Mouse (Mus musculus) heart, embryonic 15.5 days (tissue): ENCODE data around the gene Pelp1. TPM values are rescaled to one million over a fixed set of nuclear protein-coding genes. Genes with fewer than 3 reads are reported as not detected.

Experiments
- ATAC-seq: fragments of 200-750 bp; cut with Nextera tagmentation; replicated peaks from 2 replicates; pipeline ENCODE4 v1.8.0; 2017; ENCODE audit warnings: low read depth, moderate TSS enrichment; ENCODE audit not compliant: insufficient number of reproducible peaks, insufficient read depth, low FRiP score
- H3K27ac ChIP-seq: fragments of 300-500 bp; sonication (generic); 2 replicates; pipeline ENCODE4 v1.5.1; 2015; ENCODE audit warnings: mild to moderate bottlenecking, inconsistent platforms
- H3K27me3 ChIP-seq: fragments of 300-500 bp; sonication (generic); 2 replicates; pipeline ENCODE4 v1.6.1; 2015; ENCODE audit warnings: inconsistent platforms
- H3K36me3 ChIP-seq: fragments of 300-500 bp; sonication (generic); 2 replicates; pipeline ENCODE4 v1.6.1; 2015; ENCODE audit warnings: mild to moderate bottlenecking, inconsistent platforms
- H3K4me1 ChIP-seq: fragments of 300-500 bp; sonication (generic); replicated peaks from 2 replicates; pipeline ENCODE4 v1.6.1; 2015; ENCODE audit warnings: inconsistent platforms
- H3K4me2 ChIP-seq: fragments of 300-500 bp; sonication (generic); 2 replicates; pipeline ENCODE4 v1.6.1; 2015; ENCODE audit warnings: inconsistent platforms, mild to moderate bottlenecking, moderate library complexity
- H3K4me3 ChIP-seq: fragments of 300-500 bp; sonication (generic); 2 replicates; pipeline ENCODE4 v1.5.1; 2015; ENCODE audit warnings: mild to moderate bottlenecking, inconsistent platforms
- H3K9ac ChIP-seq: fragments of 300-500 bp; sonication (generic); 2 replicates; pipeline ENCODE4 v1.6.1; 2015; ENCODE audit warnings: mild to moderate bottlenecking, inconsistent platforms
- H3K9me3 ChIP-seq: fragments of 300-500 bp; sonication (generic); replicated peaks from 2 replicates; pipeline ENCODE4 v1.6.1; 2016; ENCODE audit warnings: inconsistent platforms
- WGBS: fragments of 180-500 bp; shearing (Covaris S2); methylation state at CpG from one replicate; pipeline ENCODE4 v1.1.7; 2015; ENCODE audit warnings: mixed read lengths; 5-methylcytosine and 5-hydroxymethylcytosine counted together
- polyA plus RNA-seq: library from polyadenylated mRNA; unstranded; fragments of >200 nt; fragmentation: Nextera tagmentation; extraction: Ambion mirVana; gene quantifications from 2 replicates; pipeline ENCODE4 v1.2.1, GENCODE M21; 2015

The Pelp1 gene
- polyA plus RNA-seq: 17.6 and 24.3 TPM in 2 replicates

- Histone ChIP-seq H3K4me3 (peak within 1 kb of the TSS; percentile 73), H3K27ac (peak within 1 kb of the TSS; percentile 76), H3K4me1 (peaks cover 18% of the 10 kb centered on the region), H3K27me3 (0 out of 2 replicates have a peak, but pooled peaks cover 1% of the 10 kb centered on the region), H3K4me2 (peak within 1 kb of the TSS; percentile 84), H3K9me3 (no peaks in the 10 kb centered on the region), H3K9ac (peak within 1 kb of the TSS; percentile 96), H3K36me3 (peaks cover 8% of the 10 kb centered on the region; the same call in 1 of the 2 replicates)
- under 1% methylated on average over 59 of the region's 59 CpGs for WGBS
- peak; percentile 97 for ATAC-seq
Observed at GRCm38 (mm10) chr11:70409594-70410296, at the start of gene Pelp1. Gene Pelp1, minus strand, starts transcription at chr11:70410031.

- 16% methylated on average over 32 of the region's 32 CpGs for WGBS
- peak within 1 kb of the TSS; percentile 97 for H3K4me2 ChIP-seq
- peak within 1 kb of the TSS; percentile 74 for H3K4me3 ChIP-seq
- 0 out of 2 replicates have a peak, but pooled peaks cover 3% of the 10 kb centered on the region for H3K36me3 ChIP-seq
- H3K4me1 ChIP-seq: peaks cover 11% of the 10 kb centered on the region
- peak within 1 kb of the TSS; percentile 23; the same call in 1 of the 2 replicates for H3K27ac ChIP-seq
- peaks cover 25% of the 10 kb centered on the region for H3K27me3 ChIP-seq
- H3K9me3 ChIP-seq: no peaks in the 10 kb centered on the region
- ATAC-seq: no peak
- peak within 1 kb of the TSS; percentile 68 for H3K9ac ChIP-seq
Observed at GRCm38 (mm10) chr11:70458688-70459600, 49.1 kb upstream of the Pelp1 start, which contains the start of gene Zmynd15. Gene Zmynd15, plus strand, starts transcription at chr11:70459433.

GRCm38 (mm10) chr11:70453261-70454044 lies 43.6 kb upstream of the Pelp1 start:
- Histone ChIP-seq H3K4me1 (peaks cover 13% of the 10 kb centered on the region), H3K27ac (no peak overlapping the region), H3K9ac (no peak overlapping the region), H3K9me3 (no peaks in the 10 kb centered on the region), H3K4me3 (no peak overlapping the region), H3K36me3 (0 out of 2 replicates have a peak, but pooled peaks cover 3% of the 10 kb centered on the region), H3K4me2 (no peak overlapping the region), H3K27me3 (peaks cover under 1% of the 10 kb centered on the region; the same call in 1 of the 2 replicates)
- WGBS: 85% methylated on average over 9 of the region's 9 CpGs
- ATAC-seq: no peak

GRCm38 (mm10) chr11:70451797-70452498 lies 42.1 kb upstream of the Pelp1 start, which contains the start of gene Med11:
Gene Med11, plus strand, starts transcription at chr11:70451919.
- Histone ChIP-seq H3K27me3 (no peaks in the 10 kb centered on the region), H3K36me3 (0 out of 2 replicates have a peak, but pooled peaks cover 3% of the 10 kb centered on the region), H3K9me3 (no peaks in the 10 kb centered on the region), H3K4me3 (peak within 1 kb of the TSS; percentile 65), H3K4me1 (peaks cover 13% of the 10 kb centered on the region), H3K4me2 (peak within 1 kb of the TSS; percentile 78), H3K9ac (peak within 1 kb of the TSS; percentile 74), H3K27ac (peak within 1 kb of the TSS; percentile 96)
- peak; percentile 99 for ATAC-seq
- WGBS: under 1% methylated on average over 46 of the region's 46 CpGs

GRCm38 (mm10) chr11:70450926-70451325 lies 41.1 kb upstream of the Pelp1 start:
- Histone ChIP-seq H3K27ac (no peak overlapping the region), H3K4me3 (no peak overlapping the region), H3K27me3 (no peaks in the 10 kb centered on the region), H3K4me1 (peaks cover 13% of the 10 kb centered on the region), H3K36me3 (0 out of 2 replicates have a peak, but pooled peaks cover 3% of the 10 kb centered on the region), H3K9me3 (no peaks in the 10 kb centered on the region), H3K4me2 (no peak overlapping the region), H3K9ac (no peak overlapping the region)
- 75% methylated on average over 2 of the region's 2 CpGs for WGBS
- ATAC-seq: no peak

- H3K4me3 ChIP-seq: no peak overlapping the region
- H3K27me3 ChIP-seq: no peaks in the 10 kb centered on the region
- no peaks in the 10 kb centered on the region for H3K9me3 ChIP-seq
- peaks cover 3% of the 10 kb centered on the region for H3K4me1 ChIP-seq
- 53% methylated on average over 1 of the region's 1 CpGs for WGBS
- no peaks in the 10 kb centered on the region for H3K36me3 ChIP-seq
- H3K4me2 ChIP-seq: no peak overlapping the region
- H3K9ac ChIP-seq: no peak overlapping the region
- H3K27ac ChIP-seq: no peak overlapping the region
- ATAC-seq: no peak
Observed at GRCm38 (mm10) chr11:70447373-70447772, 37.5 kb upstream of the Pelp1 start.

GRCm38 (mm10) chr11:70446756-70447155 lies 36.9 kb upstream of the Pelp1 start:
- Histone ChIP-seq H3K4me3 (no peak overlapping the region), H3K9ac (no peak overlapping the region), H3K4me2 (no peak overlapping the region), H3K36me3 (no peaks in the 10 kb centered on the region), H3K4me1 (no peaks in the 10 kb centered on the region), H3K27ac (no peak overlapping the region), H3K9me3 (no peaks in the 10 kb centered on the region), H3K27me3 (no peaks in the 10 kb centered on the region)
- no peak for ATAC-seq
- 24% methylated on average over 3 of the region's 3 CpGs for WGBS

- H3K27me3 ChIP-seq: no peaks in the 10 kb centered on the region
- no peak overlapping the region for H3K4me2 ChIP-seq
- WGBS: 65% methylated on average over 6 of the region's 6 CpGs
- ATAC-seq: no peak
- no peaks in the 10 kb centered on the region for H3K4me1 ChIP-seq
- H3K27ac ChIP-seq: no peak overlapping the region
- no peak overlapping the region for H3K9ac ChIP-seq
- H3K4me3 ChIP-seq: no peak overlapping the region
- H3K9me3 ChIP-seq: no peaks in the 10 kb centered on the region
- peaks cover 3% of the 10 kb centered on the region; the same call in 1 of the 2 replicates for H3K36me3 ChIP-seq
Observed at GRCm38 (mm10) chr11:70444667-70445066, 34.8 kb upstream of the Pelp1 start.

GRCm38 (mm10) chr11:70443964-70444363 lies 34.1 kb upstream of the Pelp1 start:
- no peak overlapping the region for H3K27ac ChIP-seq
- H3K36me3 ChIP-seq: peaks cover 10% of the 10 kb centered on the region; the same call in 1 of the 2 replicates
- no peaks in the 10 kb centered on the region for H3K9me3 ChIP-seq
- ATAC-seq: no peak
- 67% methylated on average over 3 of the region's 3 CpGs for WGBS
- H3K4me3 ChIP-seq: no peak overlapping the region
- H3K4me1 ChIP-seq: no peaks in the 10 kb centered on the region
- no peaks in the 10 kb centered on the region for H3K27me3 ChIP-seq
- H3K4me2 ChIP-seq: no peak overlapping the region
- H3K9ac ChIP-seq: no peak overlapping the region

- H3K4me3 ChIP-seq: no peak overlapping the region
- H3K9me3 ChIP-seq: no peaks in the 10 kb centered on the region
- H3K9ac ChIP-seq: no peak overlapping the region
- ATAC-seq: no peak
- WGBS: 78% methylated on average over 7 of the region's 7 CpGs
- H3K4me2 ChIP-seq: no peak overlapping the region
- no peak overlapping the region for H3K27ac ChIP-seq
- peaks cover 11% of the 10 kb centered on the region; the same call in 1 of the 2 replicates for H3K36me3 ChIP-seq
- no peaks in the 10 kb centered on the region for H3K4me1 ChIP-seq
- no peaks in the 10 kb centered on the region for H3K27me3 ChIP-seq
Observed at GRCm38 (mm10) chr11:70441882-70442281, 32.1 kb upstream of the Pelp1 start.
